Mouse (Mus musculus) cerebellum, postnatal 14 days (tissue): ENCODE measurements around the gene Mast4.

ENCODE experiments used
- DNase-seq, 2 experiments: peaks; one replicate each; pipeline ENCODE4 v3.0.0; 2021; ENCODE audit warnings: mixed read lengths in 2 of 2

Gene Mast4

DNA sequence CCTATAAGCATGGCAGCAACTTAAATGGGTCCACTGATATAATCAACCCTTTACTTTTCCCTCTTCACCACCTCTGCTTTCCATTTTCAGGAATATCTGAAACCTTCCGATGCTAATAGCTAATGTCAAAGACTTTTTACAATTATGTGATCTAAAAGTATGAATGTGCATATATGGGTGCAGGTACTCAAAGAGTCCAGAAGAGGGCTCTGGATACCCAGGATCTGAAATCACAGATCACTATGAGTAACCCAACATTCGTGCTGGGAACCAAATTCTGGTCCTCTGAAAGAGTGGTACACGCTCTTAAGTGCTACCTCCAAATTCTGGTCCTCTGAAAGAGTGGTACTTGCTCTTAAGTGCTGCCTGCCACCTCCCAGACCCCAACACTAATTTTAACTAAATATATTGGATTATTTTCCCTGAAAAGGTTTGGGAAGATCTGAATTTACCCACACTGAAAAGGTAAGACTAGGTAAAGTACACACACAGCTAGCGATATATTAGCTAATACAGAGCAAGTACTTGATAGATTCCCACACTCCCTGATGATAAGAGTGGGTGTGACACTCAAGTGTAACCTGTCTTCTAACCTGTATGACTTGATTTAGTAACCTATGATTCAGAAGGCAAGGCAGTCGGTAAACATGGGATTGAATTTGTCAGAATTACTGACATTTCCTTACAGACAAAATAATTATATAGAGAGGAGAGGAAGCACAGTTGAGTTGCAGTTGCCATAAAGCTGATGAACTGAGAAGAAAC lies 424.5 kb downstream of the Mast4 start:
- no peak for DNase-seq

DNA sequence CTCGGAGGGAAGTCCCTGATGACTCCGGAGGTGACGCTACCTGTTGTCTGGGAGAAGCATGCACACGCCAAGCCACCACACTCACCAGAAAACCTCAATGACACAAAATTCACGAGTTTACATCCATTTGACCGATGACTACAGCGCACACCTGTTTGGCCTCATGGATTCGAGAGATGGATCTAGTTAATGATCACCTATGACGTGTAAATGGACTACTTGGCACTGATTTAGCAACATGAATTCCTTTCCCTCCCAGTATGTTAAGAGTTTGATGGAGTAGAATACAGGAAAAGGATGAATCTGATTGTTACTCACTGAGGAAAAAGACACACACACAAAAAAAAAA lies 427.7 kb downstream of the Mast4 start:
- DNase-seq: no peak

DNA sequence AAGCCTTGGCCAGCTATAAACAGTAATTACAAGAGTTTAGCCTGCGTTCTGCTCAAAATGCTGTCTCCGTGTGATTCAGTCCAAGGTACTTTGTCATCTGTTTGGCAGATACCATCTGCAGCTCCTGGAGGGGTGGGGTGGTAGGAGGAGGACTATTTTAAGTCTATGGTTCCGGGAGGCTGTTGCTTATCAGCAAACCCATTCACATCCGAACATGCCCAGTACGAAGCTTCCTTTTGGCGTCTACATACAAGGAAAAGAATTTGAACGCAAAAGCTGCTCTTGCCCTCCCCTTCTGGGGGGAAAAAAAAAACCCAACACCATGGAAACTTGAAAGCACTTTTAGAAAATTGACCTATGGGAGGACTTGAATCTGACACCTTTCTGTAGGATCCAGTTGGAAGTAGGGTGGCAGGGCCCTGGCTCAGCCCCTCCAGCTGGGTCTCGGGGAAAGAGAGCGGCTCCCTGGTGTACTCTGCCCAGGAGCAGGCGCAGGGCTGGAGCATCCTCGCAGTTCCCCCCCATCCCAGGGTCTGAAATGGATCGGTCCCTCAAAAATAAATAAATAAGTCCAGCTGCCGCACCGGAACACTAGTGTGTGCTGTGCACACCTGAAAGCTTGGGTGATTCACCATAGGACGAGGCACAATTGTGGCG lies 428.2 kb downstream of the Mast4 start:
- peak; percentile 76 to 84 for DNase-seq

DNA sequence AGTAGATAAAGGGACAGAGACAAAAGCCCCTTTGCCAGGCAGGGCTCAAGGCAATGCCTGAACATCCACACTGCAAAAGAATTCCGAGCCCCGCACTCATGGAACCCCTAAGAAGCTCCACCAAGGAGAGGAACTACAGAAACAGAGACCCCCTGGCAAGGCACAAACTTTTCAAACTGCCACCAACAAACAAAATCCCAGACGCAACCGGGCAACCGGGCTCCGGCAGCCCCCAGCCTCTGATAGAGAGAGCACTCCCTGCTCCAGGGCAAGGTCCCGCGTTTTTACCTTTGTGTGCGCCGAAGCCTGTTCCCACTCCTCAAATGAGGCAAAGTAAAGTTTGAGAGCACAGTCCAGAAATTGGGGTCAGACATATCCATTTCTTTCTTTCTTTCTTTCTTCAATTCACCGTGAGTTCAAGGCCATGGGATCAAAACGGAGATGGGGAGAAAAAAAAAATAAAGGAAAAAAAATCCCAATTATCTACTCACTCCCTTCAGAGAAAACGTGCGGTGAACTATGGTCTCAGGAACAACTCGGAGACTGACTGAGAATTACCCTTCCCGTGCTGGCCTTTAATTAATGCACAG lies 428.8 kb downstream of the Mast4 start:
- DNase-seq: peak; percentile 7 to 11

DNA sequence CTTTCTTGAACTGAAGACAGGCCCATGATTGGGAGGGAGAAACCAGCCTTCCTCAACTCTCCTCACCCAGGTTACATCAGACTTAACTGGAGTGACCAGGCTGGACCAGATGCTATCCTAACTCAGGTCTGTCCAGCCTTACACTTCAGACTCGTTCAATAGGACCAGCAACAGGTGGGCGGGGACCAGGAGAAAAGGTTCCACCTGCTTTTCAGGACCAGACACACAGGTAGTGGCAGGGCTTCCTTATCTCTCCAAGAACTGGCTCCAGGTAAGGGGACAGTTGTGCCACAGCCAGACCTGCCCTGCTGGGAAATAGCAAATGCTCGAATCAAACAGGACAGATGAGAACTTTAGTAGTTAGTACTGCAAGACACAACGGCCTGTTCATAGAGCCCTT lies 430.6 kb downstream of the Mast4 start:
- peak in 1 of 2 experiments; percentile 28 for DNase-seq

DNA sequence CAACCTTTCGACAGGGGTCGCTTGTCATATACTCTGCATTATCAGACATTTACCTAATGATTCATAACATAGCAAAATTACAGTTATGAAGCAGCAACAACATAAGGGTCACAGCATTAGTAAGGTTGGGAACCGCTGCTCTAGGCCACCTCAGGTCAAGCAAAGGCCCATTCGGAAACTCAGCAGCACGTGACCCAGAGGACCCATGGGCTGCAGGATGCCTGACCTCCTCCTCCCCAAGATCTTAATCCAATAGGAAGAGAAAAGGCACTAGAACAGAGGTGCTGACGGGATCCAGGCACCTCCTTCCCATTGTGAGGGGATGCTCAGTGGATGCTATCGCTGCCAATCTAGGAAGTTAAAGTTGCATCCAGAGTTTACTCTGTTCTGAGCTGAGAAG lies 432.2 kb downstream of the Mast4 start:
- no peak for DNase-seq

DNA sequence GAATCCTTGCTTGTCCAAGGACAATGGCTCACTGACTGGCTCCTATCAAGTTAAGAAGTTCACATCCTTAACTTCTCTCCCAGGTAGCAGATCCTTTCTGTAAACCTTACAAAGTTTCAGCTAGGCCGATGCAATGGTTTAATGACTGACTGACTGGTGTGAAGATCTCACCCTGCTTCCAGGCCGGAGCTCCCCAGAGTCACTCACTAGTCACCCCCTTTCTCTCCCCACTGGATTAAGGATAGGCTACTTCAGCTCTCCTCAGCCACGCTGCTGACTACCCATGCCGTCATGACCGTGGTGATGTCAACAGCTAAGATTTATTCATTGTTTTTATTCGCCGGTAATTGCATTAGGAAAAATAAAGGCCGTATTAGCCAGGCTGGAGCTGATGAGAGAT lies 433.8 kb downstream of the Mast4 start:
- DNase-seq: no peak

DNA sequence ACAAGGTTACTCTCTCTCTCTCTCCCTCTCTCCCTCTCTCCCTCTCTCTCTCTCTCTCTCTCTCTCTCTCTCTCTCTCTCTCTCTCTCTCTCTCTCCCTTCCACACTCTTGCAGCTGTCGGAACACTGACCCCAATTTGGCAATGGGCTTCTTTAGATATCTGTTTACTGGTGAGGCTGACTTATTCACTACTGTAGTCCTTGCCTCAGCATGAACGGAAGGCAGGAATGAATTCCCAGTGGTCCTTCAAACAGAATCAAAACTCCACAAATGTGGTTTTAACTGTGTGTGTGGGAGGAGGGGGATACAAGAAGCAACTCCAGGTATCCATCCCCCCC lies 434.2 kb downstream of the Mast4 start:
- DNase-seq: no peak

DNA sequence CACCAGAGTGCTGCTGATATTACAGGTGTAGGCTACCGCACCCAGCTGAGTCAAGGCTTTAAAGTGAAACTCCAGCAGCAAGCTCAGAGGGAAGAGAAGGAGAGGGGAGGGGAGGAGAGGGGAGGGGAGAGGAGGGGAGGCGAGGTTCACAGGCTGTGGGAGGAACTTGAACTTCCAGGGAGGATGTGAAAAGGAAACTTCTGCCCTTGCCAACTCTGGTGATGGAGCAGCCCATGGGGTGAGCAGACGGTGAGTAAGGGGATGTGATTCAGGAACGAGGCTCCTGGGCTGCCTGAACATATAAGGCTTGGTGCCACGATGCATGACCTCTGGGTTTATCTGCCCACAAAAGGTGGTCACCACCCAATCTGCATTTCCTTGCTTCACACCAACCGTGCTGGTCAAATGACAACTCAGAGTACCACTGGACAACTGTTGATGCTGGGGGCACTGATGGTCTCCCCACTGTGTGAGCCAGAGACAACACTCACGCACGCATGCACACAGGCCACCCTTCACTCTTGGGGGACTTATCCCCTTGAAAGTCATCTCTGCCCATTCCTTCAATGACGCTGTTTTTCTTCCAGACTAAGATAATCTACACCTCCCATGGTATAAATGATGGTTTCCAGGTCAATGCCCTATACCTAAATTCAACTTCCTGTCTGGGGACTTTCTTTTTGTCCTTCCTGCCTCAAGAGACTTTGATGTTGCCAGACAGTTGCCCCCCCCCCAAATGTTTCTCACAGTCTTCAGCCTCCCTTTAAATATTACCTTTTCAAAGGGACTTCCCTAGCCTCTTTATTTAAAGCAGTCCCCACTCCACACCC lies 434.8 kb downstream of the Mast4 start:
- no peak for DNase-seq

DNA sequence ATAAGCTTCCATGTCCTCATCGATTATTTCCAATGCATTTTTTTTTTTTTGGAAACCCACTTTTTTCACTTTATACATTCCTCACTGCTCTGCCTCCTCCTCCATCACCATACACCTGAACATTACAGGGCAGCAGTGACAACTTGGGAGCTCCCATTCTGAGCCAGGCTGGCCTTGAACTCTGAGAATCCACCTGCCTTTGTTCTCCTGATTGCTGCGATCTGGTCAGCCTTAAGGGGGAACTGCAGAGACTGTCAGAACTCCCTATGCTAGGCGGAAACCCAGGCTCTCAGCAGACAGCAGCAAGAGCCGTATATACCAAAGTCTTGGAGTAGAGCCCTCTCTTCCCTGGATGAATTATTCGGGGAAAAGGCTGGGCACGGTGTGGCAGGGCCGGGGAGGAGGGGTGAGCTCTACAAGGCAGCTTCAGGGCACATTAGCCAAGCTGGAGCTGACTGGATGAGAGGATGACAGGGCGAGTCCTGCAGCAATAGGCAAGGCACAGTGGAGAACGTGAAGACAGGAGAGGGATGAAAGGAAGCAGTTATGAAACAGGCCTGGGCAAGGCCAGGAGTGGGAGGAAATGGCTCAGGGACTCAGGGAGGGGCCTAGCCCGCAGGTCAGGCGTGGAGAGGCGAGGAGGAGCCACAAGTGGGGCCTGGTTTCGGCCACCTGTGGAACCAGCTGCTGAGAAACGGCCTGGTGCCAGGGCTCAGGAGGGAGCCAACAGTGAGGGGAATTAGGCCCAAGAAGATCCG lies 435.7 kb downstream of the Mast4 start:
- peak in 1 of 2 experiments; percentile 17 for DNase-seq

DNA sequence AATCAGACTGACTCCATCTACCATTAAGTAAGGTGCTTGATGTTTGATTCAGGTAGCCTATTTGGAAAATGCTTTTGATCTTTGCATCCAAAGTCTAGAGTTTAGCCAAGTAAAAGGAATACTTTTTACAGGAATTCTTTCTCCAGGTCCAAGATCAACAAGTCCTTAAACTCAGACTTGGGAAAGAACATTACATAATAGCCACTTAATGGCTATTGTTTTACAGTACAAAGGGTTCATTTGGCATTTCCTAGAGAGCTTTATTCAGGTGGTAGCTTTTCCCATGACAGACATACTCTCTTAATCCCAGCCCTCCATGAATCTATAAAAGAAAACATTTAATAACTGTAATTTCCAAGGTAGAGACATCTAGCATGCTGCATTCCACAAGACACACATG lies 438.0 kb downstream of the Mast4 start:
- no peak for DNase-seq

DNA sequence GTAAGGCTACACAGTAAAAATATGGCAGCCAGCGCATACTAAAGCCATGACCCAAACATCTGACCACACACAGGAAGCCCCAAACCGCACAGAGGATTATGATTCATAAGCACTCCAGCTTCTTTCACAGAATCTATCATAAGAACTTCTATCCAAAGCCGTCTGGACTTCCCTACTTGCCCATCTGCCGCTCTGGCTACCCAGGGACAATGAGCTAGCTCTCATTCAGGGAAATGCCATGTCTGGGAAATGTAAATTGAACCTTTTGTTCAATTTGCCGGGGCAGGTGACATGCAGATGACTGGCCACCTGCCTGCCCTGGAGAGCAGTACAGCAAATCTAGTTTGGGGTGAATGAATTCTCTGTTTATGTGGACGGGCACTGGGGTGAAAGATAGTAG lies 438.4 kb downstream of the Mast4 start:
- DNase-seq: no peak

DNA sequence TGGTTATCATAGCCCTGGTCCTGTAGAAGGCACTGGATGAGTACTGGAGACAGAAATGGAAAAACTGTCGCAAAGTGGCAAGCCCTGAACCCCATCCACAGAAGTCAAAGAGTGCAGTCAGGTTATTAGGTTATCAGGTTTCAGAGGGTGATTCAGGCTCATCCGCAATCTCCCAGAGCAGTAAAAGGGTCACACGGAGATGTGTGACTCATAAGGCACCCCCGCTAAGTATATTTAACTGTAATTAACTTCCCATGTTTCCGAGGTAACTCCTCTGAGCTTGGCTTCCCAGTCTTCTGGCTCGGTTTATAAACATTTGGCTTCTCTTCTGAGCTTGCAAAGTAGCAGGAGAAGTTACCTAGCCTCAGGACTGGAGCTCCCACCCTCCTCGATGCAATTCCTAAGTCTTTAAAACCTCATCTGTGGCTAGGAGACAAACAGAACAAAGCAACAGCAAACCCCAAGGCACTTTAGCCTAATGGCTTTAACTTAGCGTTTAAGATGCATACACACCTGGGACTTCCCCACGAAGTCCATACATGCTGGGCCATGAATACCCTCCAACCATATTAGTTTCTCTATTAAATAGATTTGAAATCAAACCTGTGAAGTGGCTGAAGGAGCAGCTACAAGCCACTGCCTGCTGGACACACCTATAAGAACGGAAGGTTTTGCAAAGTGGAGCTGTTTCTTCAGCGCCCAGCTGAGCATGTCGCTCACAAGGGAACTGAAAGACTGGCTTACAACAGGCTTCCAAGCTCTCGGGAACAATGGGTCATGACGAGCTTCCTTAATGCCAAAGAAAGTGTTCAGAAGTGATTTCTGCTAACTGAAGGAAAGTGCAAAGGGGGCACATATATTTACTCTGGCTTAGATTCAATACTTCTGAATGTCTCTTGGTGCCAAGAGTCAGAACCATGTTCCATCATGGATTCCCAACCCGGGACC lies 439.7 kb downstream of the Mast4 start:
- DNase-seq: no peak

DNA sequence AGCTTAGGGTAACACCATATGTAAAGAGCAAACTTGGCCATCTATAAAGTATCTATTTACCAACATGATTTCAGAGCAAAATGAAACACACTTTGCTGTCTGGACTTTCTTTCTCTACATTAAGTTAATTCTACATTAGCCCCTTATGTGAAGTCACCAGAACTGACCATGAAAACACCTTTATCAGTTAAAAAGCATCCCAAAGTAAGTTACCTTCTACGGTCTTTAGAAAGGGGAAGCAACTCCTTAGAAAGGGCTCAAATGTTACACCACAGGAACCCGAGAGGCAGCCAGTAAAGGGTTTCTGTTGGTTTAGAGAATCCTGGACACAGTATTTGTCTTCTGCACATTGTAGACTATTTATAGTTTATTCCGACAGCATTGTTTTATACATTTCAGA lies 441.5 kb downstream of the Mast4 start:
- DNase-seq: no peak

DNA sequence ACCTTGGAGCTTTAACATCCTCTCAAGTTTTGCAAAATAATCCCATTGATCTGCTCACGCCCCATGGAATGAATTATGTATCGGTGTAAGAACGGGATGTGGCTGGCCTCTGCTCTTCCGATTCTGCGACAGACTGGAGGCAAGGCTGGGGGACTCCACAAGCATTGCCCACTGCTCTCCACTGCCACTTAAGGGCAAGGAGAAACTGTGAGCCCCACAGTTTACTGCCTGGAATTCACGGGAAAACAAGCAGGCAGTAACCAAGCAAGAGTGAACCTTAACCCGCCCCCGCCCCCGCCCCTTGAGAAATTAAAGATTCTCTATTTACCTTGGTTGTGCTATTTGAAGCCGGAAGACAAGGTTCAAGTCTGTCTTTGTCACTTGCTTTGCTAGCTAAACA lies 444.3 kb downstream of the Mast4 start:
- no peak for DNase-seq

DNA sequence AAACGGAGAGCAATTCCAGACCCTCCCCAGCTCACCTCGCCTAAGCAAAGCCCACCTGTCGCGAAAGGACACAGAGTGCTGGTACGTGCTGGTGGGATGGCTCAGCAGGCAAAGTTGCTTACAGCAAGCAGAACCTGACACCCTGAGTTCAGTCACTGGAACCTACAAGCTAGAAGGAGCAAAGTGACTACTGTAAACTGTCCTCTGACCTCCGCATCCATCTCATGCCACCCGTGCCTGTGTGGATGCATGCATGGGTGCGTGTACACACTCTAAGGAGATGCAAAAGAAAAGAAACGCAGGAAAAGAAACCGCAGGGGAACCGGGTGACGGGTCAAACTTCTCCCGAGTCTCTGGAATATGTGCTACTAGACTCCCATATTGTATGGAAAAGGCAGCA lies 444.8 kb downstream of the Mast4 start:
- DNase-seq: no peak

DNA sequence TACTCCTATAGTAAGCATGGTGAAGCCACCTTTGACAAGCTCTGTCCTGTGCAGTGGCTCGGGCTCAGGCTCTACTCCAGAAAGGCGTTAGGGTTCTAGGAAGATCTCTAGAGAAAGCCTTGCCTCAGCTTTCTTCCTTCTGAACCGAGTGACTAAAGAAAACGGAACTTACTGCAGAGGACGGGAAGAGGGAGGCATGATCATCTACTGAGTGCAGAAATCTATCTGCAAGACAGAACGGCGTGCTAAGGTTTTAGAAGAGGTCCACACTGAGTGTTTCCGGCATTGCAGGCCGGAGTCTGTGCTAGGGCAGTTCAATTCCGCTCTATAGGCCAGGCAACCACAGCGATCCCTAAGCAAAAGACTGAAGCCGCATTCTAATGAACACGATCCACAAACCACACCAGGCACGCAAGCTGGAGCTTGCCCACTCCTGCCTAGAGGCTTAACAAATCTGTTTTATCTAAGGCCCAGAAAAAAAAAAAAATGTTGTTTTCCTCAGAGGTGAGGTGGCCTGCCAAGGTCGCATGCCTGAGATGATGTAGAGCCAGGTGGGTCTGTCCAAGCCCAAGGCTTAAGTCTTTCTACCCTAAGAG lies 445.3 kb downstream of the Mast4 start:
- DNase-seq: no peak

DNA sequence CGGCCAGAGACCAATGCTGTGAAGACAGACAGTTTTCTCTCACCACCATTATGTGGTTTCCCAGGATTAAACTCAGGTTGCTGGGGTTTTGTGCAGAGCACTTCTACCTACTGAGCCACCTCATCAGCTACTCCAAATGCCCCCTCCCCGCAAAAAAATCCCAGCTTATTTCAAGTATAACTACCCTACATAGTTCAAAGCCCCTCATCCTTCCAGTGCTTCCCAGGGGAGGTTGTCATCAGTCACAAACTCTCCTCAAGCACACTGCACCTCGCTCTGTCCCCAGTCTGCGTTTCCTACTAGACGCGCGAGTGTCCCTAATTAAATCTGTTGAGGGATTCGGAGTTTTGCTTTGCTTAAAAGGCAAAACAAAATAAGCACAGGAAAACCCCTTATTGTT lies 446.1 kb downstream of the Mast4 start:
- DNase-seq: no peak

DNA sequence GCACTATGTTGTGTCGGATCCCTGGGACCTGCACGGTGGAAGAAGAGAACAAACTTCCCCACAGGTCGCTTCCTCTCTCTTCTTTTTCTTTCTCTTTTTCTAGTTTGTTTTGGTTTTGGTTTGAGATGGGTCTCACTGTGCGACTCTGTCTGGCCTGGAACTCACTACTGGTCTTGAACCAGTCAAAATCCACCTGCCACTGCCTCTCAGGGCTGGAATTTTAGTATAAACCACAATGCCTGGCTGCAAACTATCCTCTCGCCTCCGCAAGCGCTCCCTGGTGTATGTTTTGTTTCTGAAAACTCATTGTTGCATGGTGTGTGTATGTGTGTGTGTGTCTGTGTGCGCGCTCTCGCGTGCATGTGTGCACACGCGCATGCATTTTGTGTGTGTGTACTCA lies 446.8 kb downstream of the Mast4 start:
- DNase-seq: no peak

DNA sequence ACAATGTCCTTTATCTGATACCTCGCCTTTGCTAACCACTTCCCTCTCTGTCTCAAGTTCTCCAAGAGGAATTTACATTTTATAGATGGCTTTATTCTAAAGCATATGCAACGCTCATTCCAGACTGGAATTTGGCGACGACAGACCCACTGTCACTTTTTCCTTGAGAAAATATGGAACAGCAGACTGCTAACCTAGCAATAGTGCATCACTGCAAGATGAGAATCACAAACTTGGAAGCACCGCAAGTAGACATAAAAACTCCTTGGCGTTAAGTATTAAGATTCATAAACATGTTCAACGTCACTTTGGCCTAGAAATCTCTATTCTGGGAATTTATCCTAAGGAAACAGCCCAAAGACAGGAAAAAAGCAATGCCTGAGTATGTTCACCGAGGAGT lies 447.5 kb downstream of the Mast4 start:
- no peak for DNase-seq

DNA sequence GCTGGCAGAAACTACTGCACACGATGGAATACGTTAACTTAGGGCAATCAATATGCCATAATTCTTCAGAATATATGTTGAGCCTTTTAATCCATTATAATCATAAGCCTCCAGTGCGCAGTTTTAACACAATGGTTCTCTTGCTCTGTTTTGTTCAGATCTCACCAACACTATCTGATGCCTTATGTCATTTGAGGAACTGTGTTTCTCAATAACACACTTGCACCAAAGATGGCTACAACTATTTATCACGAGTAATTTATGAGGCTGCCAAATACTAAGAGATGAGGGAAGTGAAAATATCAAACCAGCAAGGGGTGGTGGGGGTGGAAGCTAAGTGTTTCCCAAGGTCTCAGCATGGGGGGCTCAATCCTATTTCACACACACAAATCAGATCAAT lies 448.1 kb downstream of the Mast4 start:
- no peak for DNase-seq
